Mouse (Mus musculus) T-helper 1 cell (primary cell): ENCODE data around the gene Klhl25.

Experiments
- in situ Hi-C: fragments of 300-600 bp; cut with MboI, MseI; formaldehyde crosslinking; loops from one replicate; pipeline ENCODE4 v1.15.1; 2025; ENCODE audit warnings: high pct_unique_total_duplicates

Klhl25 gene

GRCm38 (mm10) chr7:75848115-75848775, at the start of gene Klhl25:
Gene Klhl25 (plus strand): TSS chr7:75848310.
- in situ Hi-C loops: no loop called here

- in situ Hi-C loops: no loop called here
These were observed 47.6 kb upstream of the Klhl25 start for GRCm38 (mm10) chr7:75800530-75800929.

DNA sequence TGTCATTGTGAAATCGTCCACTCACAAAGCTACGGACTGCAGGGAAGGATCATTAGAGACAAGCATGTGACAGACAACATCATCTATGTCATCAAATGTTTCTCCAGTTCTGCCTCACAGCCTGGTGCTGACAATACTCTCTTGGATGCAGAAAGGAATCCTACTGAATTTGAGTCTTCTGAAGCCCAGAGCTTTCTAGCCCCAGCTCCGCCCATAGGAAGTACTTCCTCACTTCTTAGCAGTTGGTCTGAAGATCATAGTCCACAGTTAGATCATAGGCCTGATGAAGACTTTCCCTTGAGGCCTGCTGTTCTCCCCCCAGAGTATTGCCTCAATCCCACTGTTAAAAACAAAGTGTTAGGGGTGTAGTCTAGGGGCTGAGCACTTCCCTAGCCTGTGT, 47.1 kb upstream of the Klhl25 start:
- in situ Hi-C loops: no loop called here

GRCm38 (mm10) chr7:75801621-75802358, 46.3 kb upstream of the Klhl25 start:
- in situ Hi-C loops: no loop called here

- in situ Hi-C loops: no loop called here
These were observed 45.2 kb upstream of the Klhl25 start for GRCm38 (mm10) chr7:75802887-75803286.

- in situ Hi-C loops: no loop called here
These were observed 41.9 kb upstream of the Klhl25 start for GRCm38 (mm10) chr7:75806161-75806560.

- in situ Hi-C loops: no loop called here
These were observed 41.4 kb upstream of the Klhl25 start for GRCm38 (mm10) chr7:75806711-75807110.

- in situ Hi-C loops: no loop called here
These were observed 40.4 kb upstream of the Klhl25 start for GRCm38 (mm10) chr7:75807460-75808304.

DNA sequence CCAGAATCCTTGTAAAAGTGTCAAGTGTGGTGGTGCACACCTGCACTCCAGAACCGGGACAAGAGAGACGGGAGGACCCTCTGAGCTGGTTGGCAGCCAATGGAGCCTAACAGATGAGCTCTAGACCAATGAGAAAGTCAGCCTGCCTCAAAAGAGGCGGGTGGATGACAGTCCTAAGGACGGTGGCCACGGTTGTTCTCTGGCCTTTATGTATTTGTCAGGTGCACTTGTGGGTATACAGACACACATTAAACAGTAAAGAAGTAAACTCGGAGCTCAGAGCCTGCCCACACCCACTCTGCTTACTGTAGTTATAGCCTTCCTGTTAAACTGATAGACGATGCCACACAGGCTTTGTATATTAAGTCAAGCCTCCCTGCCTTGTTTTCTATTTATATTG, 27.4 kb upstream of the Klhl25 start:
- in situ Hi-C loops: no loop called here

- in situ Hi-C loops: no loop called here
These were observed 25.9 kb upstream of the Klhl25 start for GRCm38 (mm10) chr7:75822087-75822668.

- in situ Hi-C loops: no loop called here
These were observed 25.0 kb upstream of the Klhl25 start for GRCm38 (mm10) chr7:75823071-75823470.

- in situ Hi-C loops: no loop called here
These were observed 21.6 kb upstream of the Klhl25 start for GRCm38 (mm10) chr7:75826360-75827103.

DNA sequence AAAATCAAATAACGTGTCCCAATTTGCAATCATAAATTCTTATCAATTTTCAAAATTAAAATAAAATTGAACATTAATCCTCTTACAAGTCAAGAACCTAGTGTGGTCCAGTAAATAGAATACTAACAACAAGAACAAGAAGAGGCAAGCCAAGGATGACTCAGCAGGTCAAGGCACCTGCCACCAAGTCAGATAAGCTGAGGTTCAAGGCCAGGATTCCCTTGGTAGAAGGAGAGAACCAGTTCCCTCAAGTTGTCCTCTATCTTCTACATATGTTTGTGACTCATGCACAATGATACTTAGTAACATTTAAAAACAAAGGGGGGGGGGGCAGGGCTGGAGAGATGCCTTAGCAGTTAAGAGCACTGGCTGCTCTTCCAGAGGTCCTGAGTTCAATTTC, 20.8 kb upstream of the Klhl25 start:
- in situ Hi-C loops: no loop called here

DNA sequence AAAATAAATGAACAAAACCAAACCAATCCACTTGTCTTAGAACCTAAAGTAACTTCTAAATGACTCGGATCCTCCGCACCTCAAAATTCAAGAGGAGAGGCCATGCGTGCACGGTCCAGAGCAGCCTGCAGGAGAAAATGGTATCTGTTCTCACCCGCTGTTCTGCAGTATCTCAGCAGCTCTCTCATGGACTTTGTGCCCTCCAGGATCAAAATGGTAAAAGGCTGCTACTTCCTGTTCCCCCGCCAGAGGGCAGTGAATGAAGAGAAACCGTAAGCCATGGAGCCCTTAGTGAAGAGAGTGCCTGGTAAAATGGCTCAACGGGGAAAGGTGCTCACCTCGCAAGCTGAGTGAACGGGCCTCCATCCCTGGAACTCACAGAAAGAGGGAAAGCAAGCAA, 20.3 kb upstream of the Klhl25 start:
- in situ Hi-C loops: no loop called here

DNA sequence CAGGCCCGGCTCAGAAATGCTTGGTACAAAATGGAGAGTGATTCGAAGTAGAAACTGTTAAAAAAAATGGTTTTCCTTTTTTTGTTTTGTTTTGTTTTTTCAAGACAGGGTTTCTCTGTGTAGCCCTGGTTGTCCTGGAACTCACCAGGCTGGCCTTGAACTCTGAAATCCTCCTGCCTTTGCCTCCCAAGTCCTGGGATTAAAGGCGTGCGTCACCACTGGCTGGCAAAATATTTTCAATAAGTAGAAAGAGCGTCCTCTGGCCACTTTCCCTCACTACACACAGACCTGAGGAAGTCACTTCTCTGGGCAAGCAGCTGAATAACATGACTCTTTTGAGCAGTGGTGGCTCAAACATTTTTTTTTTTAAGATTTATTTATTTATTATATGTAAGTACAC, 19.6 kb upstream of the Klhl25 start:
- in situ Hi-C loops: no loop called here

- in situ Hi-C loops: loop anchor here (5.0 kb wide), 2 partner anchors 38 to 47 kb away; no protein-coding TSS in a partner anchor
These were observed 17.7 kb upstream of the Klhl25 start for GRCm38 (mm10) chr7:75830251-75831060.

GRCm38 (mm10) chr7:75833960-75834359, 14.2 kb upstream of the Klhl25 start:
- in situ Hi-C loops: loop anchor here (5.0 kb wide), 2 partner anchors 42 to 43 kb away; no protein-coding TSS in a partner anchor

- in situ Hi-C loops: loop anchor here (5.0 kb wide), 2 partner anchors 42 to 43 kb away; no protein-coding TSS in a partner anchor
These were observed 13.0 kb upstream of the Klhl25 start for GRCm38 (mm10) chr7:75834932-75835631.

- in situ Hi-C loops: no loop called here
These were observed 8.0 kb upstream of the Klhl25 start for GRCm38 (mm10) chr7:75840071-75840470.

DNA sequence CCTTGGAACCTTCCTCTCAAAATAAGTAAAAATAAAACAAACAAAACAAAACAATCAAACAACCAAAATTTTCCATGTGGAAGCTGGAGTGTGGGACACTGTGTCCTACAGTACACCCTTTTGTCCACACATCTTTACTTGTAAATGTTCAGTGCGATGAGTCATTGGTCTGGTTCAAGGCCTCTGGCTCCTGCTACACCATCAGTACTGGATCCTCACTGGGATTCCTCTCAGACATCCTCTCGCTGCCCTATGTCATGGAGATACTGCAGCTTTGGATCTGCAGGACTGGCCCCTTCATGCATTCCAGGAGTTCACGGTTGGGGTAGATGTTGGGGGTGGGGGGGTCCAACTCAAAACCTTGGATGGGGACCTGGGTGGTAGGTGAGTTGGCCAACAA, 5.8 kb upstream of the Klhl25 start:
- in situ Hi-C loops: no loop called here
